Comparison of ENCODE assay signal across 26 mouse cellular contexts in genomic region chr17:26240990-26241389, GRCm38 (mm10). TPM values are rescaled to one million over a fixed set of nuclear protein-coding genes. Genes with fewer than 3 reads are reported as not detected.
DNase-seq lines count a peak whose midpoint lies in the region; ATAC-seq and TF ChIP-seq lines count a peak whose summit lies in the region.
"Had no signal": no experiment of that assay in that cellular context is flagged by ENCODE, and none has a peak within 500 bp of the region (broad histone marks: within the 10 kb centered on the region; RNA-seq: fewer than 3 reads in every experiment).

No protein-coding gene starts in this region.

- H3K9me3 ChIP-seq in stomach, embryonic 16.5 days (replicated peaks; ENCODE audit: control insufficient read depth, low read length), result no peaks in the 10 kb centered on the region
- no peaks in the 10 kb centered on the region for H3K9me3 ChIP-seq in stomach, postnatal 0 days (ENCODE audit: control insufficient read depth, low read length)
- no peaks in the 10 kb centered on the region for H3K9me3 ChIP-seq in intestine, embryonic 15.5 days
- H3K9me3 ChIP-seq: heart, embryonic 13.5 days; midbrain, embryonic 12.5 days; neural tube, embryonic 13.5 days; stomach, embryonic 15.5 days had no signal

- peak; percentile 28 for DNase-seq in gastrocnemius, adult 18-20 months (ENCODE audit: low spot score)
- no peak for DNase-seq in gastrocnemius, adult 8-10 months (ENCODE audit: low spot score in 2 of 2)
- DNase-seq in stomach, postnatal 0 days (ENCODE audit: low spot score), result no peak
- no peak for DNase-seq in thymus, postnatal 10 days (ENCODE audit: low spot score in 2 of 2)
- no peak for DNase-seq in layer of hippocampus, postnatal 25 days (ENCODE audit: extremely low spot score in 1 of 2, low spot score in 1 of 2)
- DNase-seq in lung, postnatal 4 days, result no peak
- DNase-seq: adrenal gland, postnatal 25 days; cerebellum, adult 11 months; cerebellum, postnatal 14 days; embryo, embryonic 11 days; forebrain, postnatal 0 days; heart, adult 11 months; kidney, adult 18-20 months; kidney, postnatal 10 days; left cerebral cortex, postnatal 4 days had no signal

- no peak overlapping the region for H3K9ac ChIP-seq in stomach, embryonic 16.5 days (ENCODE audit: low read length)
- no peak overlapping the region for H3K9ac ChIP-seq in stomach, postnatal 0 days (ENCODE audit: low read length)
- H3K9ac ChIP-seq in intestine, embryonic 15.5 days, result no peak overlapping the region
- H3K9ac ChIP-seq: forebrain, postnatal 0 days; heart, embryonic 13.5 days; midbrain, embryonic 12.5 days; neural tube, embryonic 13.5 days; stomach, embryonic 15.5 days had no signal

- TF ChIP-seq CTCF in stomach, postnatal 0 days (IDR thresholded peaks at IDR 0.05; ENCODE audit: low read depth), result no peak

- TF ChIP-seq EP300 in stomach, postnatal 0 days (optimal IDR thresholded peaks at IDR 0.05), result no peak

- ATAC-seq in stomach, embryonic 16.5 days (ENCODE audit: insufficient read depth, low FRiP score), result no peak
- no peak for ATAC-seq in stomach, postnatal 0 days (ENCODE audit: low FRiP score, low TSS enrichment)
- no peak for ATAC-seq in intestine, embryonic 15.5 days
- ATAC-seq: forebrain, postnatal 0 days; hindbrain, embryonic 16.5 days had no signal

- peak overlapping the region; percentile 34; the same call in 1 of the 2 replicates for H3K27ac ChIP-seq in stomach, embryonic 16.5 days (ENCODE audit: low read length)
- no peak overlapping the region for H3K27ac ChIP-seq in stomach, postnatal 0 days (replicated peaks)
- H3K27ac ChIP-seq in intestine, embryonic 15.5 days, result peak overlapping the region; percentile 41; the same call in 1 of the 2 replicates
- H3K27ac ChIP-seq: heart, embryonic 13.5 days; left cerebral cortex, adult 2 months; midbrain, embryonic 12.5 days; neural tube, embryonic 13.5 days; stomach, embryonic 15.5 days had no signal

- H3K36me3 ChIP-seq in stomach, embryonic 16.5 days (ENCODE audit: control insufficient read depth, insufficient read depth, low read length), result no peaks in the 10 kb centered on the region
- H3K36me3 ChIP-seq in stomach, postnatal 0 days (ENCODE audit: control insufficient read depth, insufficient read depth, low read length), result no peaks in the 10 kb centered on the region
- H3K36me3 ChIP-seq in intestine, embryonic 15.5 days, result no peaks in the 10 kb centered on the region
- H3K36me3 ChIP-seq: heart, embryonic 13.5 days; midbrain, embryonic 12.5 days; neural tube, embryonic 13.5 days; stomach, embryonic 15.5 days had no signal

- 75% methylated on average over 6 of the region's 6 CpGs for WGBS in stomach, embryonic 16.5 days
- 61% methylated on average over 6 of the region's 6 CpGs for WGBS in stomach, postnatal 0 days
- WGBS in intestine, embryonic 15.5 days, result 70% methylated on average over 6 of the region's 6 CpGs

- H3K27me3 ChIP-seq in stomach, embryonic 16.5 days (ENCODE audit: control insufficient read depth, insufficient read depth, low read length), result no peaks in the 10 kb centered on the region
- no peaks in the 10 kb centered on the region for H3K27me3 ChIP-seq in stomach, postnatal 0 days (ENCODE audit: control insufficient read depth, insufficient read depth, low read length)
- H3K27me3 ChIP-seq in intestine, embryonic 15.5 days (replicated peaks), result no peaks in the 10 kb centered on the region
- H3K27me3 ChIP-seq: heart, embryonic 13.5 days; midbrain, embryonic 12.5 days; neural tube, embryonic 13.5 days; stomach, embryonic 15.5 days had no signal

- H3K4me3 ChIP-seq in stomach, embryonic 16.5 days (replicated peaks; ENCODE audit: low read length), result no peak overlapping the region
- H3K4me3 ChIP-seq in stomach, postnatal 0 days (ENCODE audit: low read depth, low read length), result no peak overlapping the region
- H3K4me3 ChIP-seq in intestine, embryonic 15.5 days (replicated peaks), result no peak overlapping the region
- H3K4me3 ChIP-seq: heart, embryonic 13.5 days; left cerebral cortex, adult 2 months; midbrain, embryonic 12.5 days; neural tube, embryonic 13.5 days; stomach, embryonic 15.5 days had no signal

- H3K4me2 ChIP-seq in stomach, embryonic 16.5 days (ENCODE audit: low read depth, low read length), result no peak overlapping the region
- H3K4me2 ChIP-seq in stomach, postnatal 0 days (replicated peaks; ENCODE audit: low read depth), result no peak overlapping the region
- no peak overlapping the region for H3K4me2 ChIP-seq in intestine, embryonic 15.5 days (replicated peaks)
- H3K4me2 ChIP-seq: heart, embryonic 13.5 days; midbrain, embryonic 12.5 days; neural tube, embryonic 13.5 days; stomach, embryonic 15.5 days had no signal

- peaks cover 15% of the 10 kb centered on the region for H3K4me1 ChIP-seq in stomach, embryonic 16.5 days (ENCODE audit: control insufficient read depth, insufficient read depth, low read length)
- H3K4me1 ChIP-seq in stomach, postnatal 0 days (replicated peaks; ENCODE audit: control insufficient read depth, insufficient read depth), result no peaks in the 10 kb centered on the region; the same call in none of the 2 replicates
- peaks cover 9% of the 10 kb centered on the region for H3K4me1 ChIP-seq in intestine, embryonic 15.5 days (replicated peaks)

RNA-seq across cellular contexts. Expression of gene Fam234a, which starts 3.1 kb away (rescaled TPM):
- 10 to 100 TPM; 76.7 to 85.3 TPM for total RNA-seq in gastrocnemius, adult 18-20 months (2021)
- 10 to 100 TPM; 71.5 to 95.3 (median 87.8) TPM for total RNA-seq in gastrocnemius, adult 8-10 months (2022)
- polyA plus RNA-seq in stomach, embryonic 16.5 days (2015; fragmentation: Nextera tagmentation; extraction: Ambion mirVana), result 89.0 and 101 TPM in 2 replicates
- polyA plus RNA-seq in stomach, postnatal 0 days (2015; fragmentation: Nextera tagmentation; extraction: Ambion mirVana), result 98.0 and 99.1 TPM in 2 replicates
- polyA plus RNA-seq in intestine, embryonic 15.5 days (2015; fragmentation: Nextera tagmentation; extraction: Ambion mirVana), result 89.5 and 101 TPM in 2 replicates
- 10 to 100 TPM; 16.1 to 17.5 TPM for total RNA-seq in layer of hippocampus, postnatal 25 days (2021)

RNA-seq across cellular contexts. Expression of gene Luc7l, which starts 11.7 kb away (rescaled TPM):
- 10 to 100 TPM in 1 of 2 experiments, 1 to 10 TPM in 1; 9.6 to 11.6 TPM for total RNA-seq in gastrocnemius, adult 18-20 months (2021)
- 10 to 100 TPM in 3 of 4 experiments, 1 to 10 TPM in 1; 7.1 to 12.7 (median 11.2) TPM for total RNA-seq in gastrocnemius, adult 8-10 months (2022)
- polyA plus RNA-seq in stomach, embryonic 16.5 days (2015; fragmentation: Nextera tagmentation; extraction: Ambion mirVana), result 80.5 and 84.3 TPM in 2 replicates
- polyA plus RNA-seq in stomach, postnatal 0 days (2015; fragmentation: Nextera tagmentation; extraction: Ambion mirVana), result 42.9 and 46.2 TPM in 2 replicates
- 82.9 and 93.8 TPM in 2 replicates for polyA plus RNA-seq in intestine, embryonic 15.5 days (2015; fragmentation: Nextera tagmentation; extraction: Ambion mirVana)
- 10 to 100 TPM; 77.6 to 86.4 TPM for total RNA-seq in layer of hippocampus, postnatal 25 days (2021)

RNA-seq across cellular contexts. Expression of gene Arhgdig, which starts 33.4 kb away (rescaled TPM):
- 1 to 10 TPM; 1.2 to 1.4 TPM for total RNA-seq in gastrocnemius, adult 18-20 months (2021)
- under 1 TPM; 0.48 to 0.97 (median 0.70) TPM for total RNA-seq in gastrocnemius, adult 8-10 months (2022)
- 24.0 and 25.9 TPM in 2 replicates for polyA plus RNA-seq in stomach, embryonic 16.5 days (2015; fragmentation: Nextera tagmentation; extraction: Ambion mirVana)
- polyA plus RNA-seq in stomach, postnatal 0 days (2015; fragmentation: Nextera tagmentation; extraction: Ambion mirVana), result 133 and 139 TPM in 2 replicates
- 53.4 and 94.1 TPM in 2 replicates for polyA plus RNA-seq in intestine, embryonic 15.5 days (2015; fragmentation: Nextera tagmentation; extraction: Ambion mirVana)
- total RNA-seq in layer of hippocampus, postnatal 25 days (2021), result 10 to 100 TPM; 71.8 to 83.1 TPM
- total RNA-seq: liver, adult 2 months had no signal
- polyA plus RNA-seq: liver, adult 2 months had no signal

RNA-seq across cellular contexts. Expression of gene Rgs11, which starts 38.2 kb away (rescaled TPM):
- total RNA-seq in gastrocnemius, adult 18-20 months (2021), result under 1 TPM; 0.48 to 0.66 TPM
- total RNA-seq in gastrocnemius, adult 8-10 months (2022), result under 1 TPM; 0.19 to 0.97 (median 0.45) TPM
- polyA plus RNA-seq in stomach, embryonic 16.5 days (2015; fragmentation: Nextera tagmentation; extraction: Ambion mirVana), result 40.3 and 42.7 TPM in 2 replicates
- 24.4 and 27.5 TPM in 2 replicates for polyA plus RNA-seq in stomach, postnatal 0 days (2015; fragmentation: Nextera tagmentation; extraction: Ambion mirVana)
- polyA plus RNA-seq in intestine, embryonic 15.5 days (2015; fragmentation: Nextera tagmentation; extraction: Ambion mirVana), result 11.8 and 19.3 TPM in 2 replicates
- 10 to 100 TPM; 36.8 to 52.1 TPM for total RNA-seq in layer of hippocampus, postnatal 25 days (2021)

RNA-seq across cellular contexts. Expression of gene Pdia2, which starts 42.1 kb away (rescaled TPM):
- total RNA-seq in gastrocnemius, adult 18-20 months (2021), result not detected
- total RNA-seq in gastrocnemius, adult 8-10 months (2022), result not detected
- 192 and 218 TPM in 2 replicates for polyA plus RNA-seq in stomach, embryonic 16.5 days (2015; fragmentation: Nextera tagmentation; extraction: Ambion mirVana)
- polyA plus RNA-seq in stomach, postnatal 0 days (2015; fragmentation: Nextera tagmentation; extraction: Ambion mirVana), result 172 and 176 TPM in 2 replicates
- 36.4 and 126 TPM in 2 replicates for polyA plus RNA-seq in intestine, embryonic 15.5 days (2015; fragmentation: Nextera tagmentation; extraction: Ambion mirVana)
- under 1 TPM; 0.30 to 0.80 TPM for total RNA-seq in layer of hippocampus, postnatal 25 days (2021)
- total RNA-seq: forebrain, postnatal 0 days; heart, postnatal 25 days had no signal
- polyA plus RNA-seq: forebrain, postnatal 0 days; liver, adult 2 months; neural tube, embryonic 13.5 days; thymus, postnatal 0 days had no signal

Comparison
In these comparisons a context has a peak if more than half of its experiments do, and no peak if none do; other contexts are left out.
1. RNA of gene Luc7l, which starts 11.7 kb away (total RNA-seq): 77.6 to 86.4 TPM in layer of hippocampus, postnatal 25 days; 9.6 to 11.6 TPM in gastrocnemius, adult 18-20 months and 7.1 to 12.7 TPM in gastrocnemius, adult 8-10 months; every median in the first group is over 4 times any median in the second.
2. RNA of gene Arhgdig, which starts 33.4 kb away (total RNA-seq): 71.8 to 83.1 TPM in layer of hippocampus, postnatal 25 days; 1.2 to 1.4 TPM in gastrocnemius, adult 18-20 months and 0.48 to 0.97 TPM in gastrocnemius, adult 8-10 months; every median in the first group is over 10 times any median in the second.